Mouse (Mus musculus) hindbrain, embryonic 12.5 days (tissue): ENCODE data around the gene Resp18. TPM values are rescaled to one million over a fixed set of nuclear protein-coding genes. Genes with fewer than 3 reads are reported as not detected.
"Not testable (repeated sequence)": the region's sequence is repeated elsewhere in the genome, so short reads cannot be mapped to it uniquely, and the experiment has no call there.

ENCODE experiments used
- ATAC-seq: fragments of 200-750 bp; cut with Nextera tagmentation; 2 replicates; pipeline ENCODE4 v1.8.0; 2017; ENCODE audit warnings: moderate TSS enrichment; ENCODE audit not compliant: low FRiP score
- H3K27ac ChIP-seq: fragments of 300-500 bp; sonication (generic); 2 replicates; pipeline ENCODE4 v1.5.1; 2016; ENCODE audit warnings: mild to moderate bottlenecking
- H3K27me3 ChIP-seq: fragments of 300-500 bp; sonication (generic); 2 replicates; pipeline ENCODE4 v1.6.1; 2016; ENCODE audit warnings: mild to moderate bottlenecking
- H3K36me3 ChIP-seq: fragments of 300-500 bp; sonication (generic); 2 replicates; pipeline ENCODE4 v1.6.1; 2016; ENCODE audit warnings: mild to moderate bottlenecking
- H3K4me1 ChIP-seq: fragments of 300-500 bp; sonication (generic); 2 replicates; pipeline ENCODE4 v1.6.1; 2016
- H3K4me2 ChIP-seq: fragments of 300-500 bp; sonication (generic); replicated peaks from 2 replicates; pipeline ENCODE4 v1.6.1; 2016; ENCODE audit warnings: mild to moderate bottlenecking
- H3K4me3 ChIP-seq: fragments of 300-500 bp; sonication (generic); 2 replicates; pipeline ENCODE4 v1.5.1; 2016; ENCODE audit warnings: mild to moderate bottlenecking
- H3K9ac ChIP-seq: fragments of 300-500 bp; sonication (generic); 2 replicates; pipeline ENCODE4 v1.6.1; 2016; ENCODE audit warnings: mild to moderate bottlenecking, moderate library complexity
- H3K9me3 ChIP-seq: fragments of 300-500 bp; sonication (generic); replicated peaks from 2 replicates; pipeline ENCODE4 v1.6.1; 2016; ENCODE audit warnings: mild to moderate bottlenecking
- WGBS: fragments of 180-500 bp; shearing (Covaris S2); methylation state at CpG from one replicate; pipeline ENCODE4 v1.1.7; 2016; 5-methylcytosine and 5-hydroxymethylcytosine counted together
- polyA plus RNA-seq: library from polyadenylated mRNA; unstranded; fragments of >200 nt; fragmentation: Nextera tagmentation; extraction: Ambion mirVana; gene quantifications from 2 replicates; pipeline ENCODE4 v1.2.1, GENCODE M21; 2016

The Resp18 gene
- polyA plus RNA-seq, 1 experiment from 2014 or later: 56.8 TPM

- WGBS: 72% methylated on average over 16 of the region's 16 CpGs
- H3K4me3 ChIP-seq: no peak overlapping the region
- peak overlapping the region; percentile 1; the same call in 1 of the 2 replicates for H3K9ac ChIP-seq
- H3K4me1 ChIP-seq: peaks cover 21% of the 10 kb centered on the region
- H3K27me3 ChIP-seq: peaks cover 2% of the 10 kb centered on the region; the same call in 1 of the 2 replicates
- H3K36me3 ChIP-seq: peaks cover 13% of the 10 kb centered on the region
- H3K4me2 ChIP-seq: no peak overlapping the region
- H3K27ac ChIP-seq: no peak overlapping the region
- H3K9me3 ChIP-seq: no peaks in the 10 kb centered on the region
- ATAC-seq: no peak
These were observed 30.9 kb downstream of the Resp18 start for GRCm38 (mm10) chr1:75247071-75247930.

- Histone ChIP-seq H3K4me2 (no peak overlapping the region), H3K4me1 (peaks cover 11% of the 10 kb centered on the region), H3K27ac (no peak overlapping the region), H3K4me3 (no peak overlapping the region), H3K9me3 (no peaks in the 10 kb centered on the region), H3K9ac (no peak overlapping the region), H3K27me3 (no peaks in the 10 kb centered on the region), H3K36me3 (peaks cover 31% of the 10 kb centered on the region)
- 13% methylated on average over 4 of the region's 4 CpGs for WGBS
- peak; percentile 47; the same call in 1 of the 2 replicates for ATAC-seq
These were observed 33.4 kb downstream of the Resp18 start for GRCm38 (mm10) chr1:75244836-75245235.

GRCm38 (mm10) chr1:75244175-75244826 lies 33.9 kb downstream of the Resp18 start:
- H3K9me3 ChIP-seq: no peaks in the 10 kb centered on the region
- H3K9ac ChIP-seq: no peak overlapping the region
- peaks cover 11% of the 10 kb centered on the region for H3K4me1 ChIP-seq
- WGBS: 87% methylated on average over 12 of the region's 12 CpGs
- H3K27me3 ChIP-seq: no peaks in the 10 kb centered on the region
- ATAC-seq: no peak
- no peak overlapping the region for H3K4me2 ChIP-seq
- H3K27ac ChIP-seq: no peak overlapping the region
- peaks cover 36% of the 10 kb centered on the region for H3K36me3 ChIP-seq
- no peak overlapping the region for H3K4me3 ChIP-seq

DNA sequence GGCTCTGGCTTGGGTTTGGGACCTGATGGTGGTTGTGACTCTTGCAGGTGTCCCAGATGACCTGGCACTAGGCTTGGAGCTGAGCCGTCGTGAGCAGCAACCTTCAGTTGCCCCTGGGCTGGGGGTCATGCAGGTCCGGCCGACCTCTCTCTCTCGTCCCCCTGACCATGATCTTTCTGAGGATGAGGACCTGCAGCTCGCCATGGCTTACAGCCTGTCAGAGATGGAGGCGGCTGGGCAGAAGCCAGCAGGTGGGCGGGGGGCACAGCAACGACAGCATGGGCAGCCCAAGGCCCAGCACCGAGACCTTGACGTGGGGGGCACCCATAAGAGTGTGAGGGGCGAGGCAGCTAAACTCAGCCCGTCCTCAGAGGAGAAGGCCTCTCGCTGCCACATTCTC lies 34.8 kb downstream of the Resp18 start:
- Histone ChIP-seq H3K4me2 (no peak overlapping the region), H3K27ac (no peak overlapping the region), H3K36me3 (peaks cover 40% of the 10 kb centered on the region), H3K4me3 (no peak overlapping the region), H3K9ac (no peak overlapping the region), H3K27me3 (no peaks in the 10 kb centered on the region), H3K4me1 (peaks cover 11% of the 10 kb centered on the region), H3K9me3 (no peaks in the 10 kb centered on the region)
- ATAC-seq: no peak
- WGBS: 93% methylated on average over 14 of the region's 14 CpGs

DNA sequence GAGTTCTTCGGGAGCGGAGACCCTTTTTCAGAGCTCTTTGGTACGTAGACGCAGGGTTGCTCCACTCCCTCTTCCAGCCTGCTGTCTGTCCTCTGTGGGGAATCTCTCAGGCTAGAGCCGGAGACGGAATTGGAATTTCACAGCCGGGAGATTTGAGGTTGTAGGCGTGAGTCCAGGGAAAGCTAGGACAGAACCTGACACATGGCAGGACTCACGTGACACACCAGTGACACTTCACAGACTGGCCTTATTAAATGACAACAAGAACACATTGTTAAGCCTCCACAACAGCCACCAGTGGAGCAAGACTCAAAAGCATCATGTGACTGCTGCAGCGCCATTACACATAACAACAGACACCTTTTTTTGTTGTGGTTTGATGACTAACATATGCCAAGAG lies 38.6 kb downstream of the Resp18 start:
- no peak overlapping the region for H3K9ac ChIP-seq
- H3K4me3 ChIP-seq: no peak overlapping the region
- no peak overlapping the region for H3K27ac ChIP-seq
- peaks cover 19% of the 10 kb centered on the region for H3K4me1 ChIP-seq
- no peaks in the 10 kb centered on the region for H3K9me3 ChIP-seq
- H3K27me3 ChIP-seq: no peaks in the 10 kb centered on the region
- no peak overlapping the region for H3K4me2 ChIP-seq
- H3K36me3 ChIP-seq: peaks cover 40% of the 10 kb centered on the region
- 86% methylated on average over 10 of the region's 10 CpGs for WGBS
- no peak for ATAC-seq

DNA sequence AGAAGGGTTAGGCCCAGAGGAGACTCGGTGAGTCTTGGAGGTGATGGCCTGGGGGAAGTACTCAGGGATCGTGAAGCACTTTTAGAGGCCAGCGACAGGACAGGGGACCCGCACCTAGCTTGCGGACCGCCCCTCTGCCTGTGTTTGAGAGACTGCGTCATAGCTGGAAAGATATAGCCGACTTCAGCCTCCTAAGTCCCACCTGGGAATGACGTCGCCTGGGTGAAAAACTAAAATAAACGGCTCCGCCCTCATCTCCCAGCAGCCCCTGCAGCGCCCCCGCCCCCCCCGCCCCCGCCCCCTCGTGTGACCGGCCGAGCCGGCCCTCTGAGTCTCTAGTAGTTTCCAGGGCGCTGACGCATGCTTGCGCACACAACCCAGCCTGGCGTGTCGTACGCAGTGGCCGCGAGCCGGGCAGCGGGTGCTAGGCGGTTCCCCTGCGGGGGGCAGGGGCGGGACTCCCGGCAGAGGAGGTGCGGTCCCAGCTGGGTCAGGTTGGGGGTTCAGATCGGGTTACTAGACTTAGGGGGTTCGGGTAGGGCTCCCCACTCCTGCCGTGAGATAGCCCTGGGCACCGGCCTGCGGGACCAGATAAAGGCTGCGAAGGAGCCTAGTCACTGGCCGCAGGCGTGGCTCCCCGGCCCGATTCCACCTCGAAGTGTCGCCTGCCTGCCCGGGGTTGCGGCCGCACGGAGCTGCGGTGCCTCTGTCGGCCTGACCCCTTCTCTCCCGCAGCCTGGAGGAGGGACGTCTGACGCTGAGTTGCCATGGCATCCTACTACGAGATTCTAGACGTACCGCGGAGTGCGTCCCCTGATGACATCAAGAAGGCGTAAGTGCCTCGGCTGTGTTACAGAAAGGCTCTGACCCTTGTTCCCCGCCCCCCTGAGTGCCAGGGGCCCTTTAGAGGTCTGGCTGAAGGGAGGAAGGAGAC lies 41.8 kb downstream of the Resp18 start, which contains the start of gene Dnajb2:
Dnajb2 (plus strand) TSS at position 290 of the 934 bp plus-strand sequence.
- ATAC-seq: peak; percentile 83
- H3K4me2 ChIP-seq: peak within 1 kb of the TSS; percentile 92
- H3K9ac ChIP-seq: peak within 1 kb of the TSS; percentile 86
- peak within 1 kb of the TSS; percentile 54 for H3K4me3 ChIP-seq
- H3K27ac ChIP-seq: peak within 1 kb of the TSS; percentile 85
- 1% methylated on average over 64 of the region's 64 CpGs for WGBS
- H3K9me3 ChIP-seq: no peaks in the 10 kb centered on the region
- H3K27me3 ChIP-seq: peaks cover 5% of the 10 kb centered on the region
- peaks cover 21% of the 10 kb centered on the region for H3K4me1 ChIP-seq
- H3K36me3 ChIP-seq: peaks cover 21% of the 10 kb centered on the region; the same call in 1 of the 2 replicates

GRCm38 (mm10) chr1:75234606-75235005 lies 43.6 kb downstream of the Resp18 start:
- no peak overlapping the region for H3K4me2 ChIP-seq
- no peak overlapping the region for H3K4me3 ChIP-seq
- H3K36me3 ChIP-seq: peaks cover 7% of the 10 kb centered on the region; the same call in 1 of the 2 replicates
- H3K27me3 ChIP-seq: peaks cover 8% of the 10 kb centered on the region
- peaks cover 21% of the 10 kb centered on the region for H3K4me1 ChIP-seq
- no peak overlapping the region for H3K9ac ChIP-seq
- under 1% methylated on average over 8 of the region's 8 CpGs for WGBS
- no peak overlapping the region for H3K27ac ChIP-seq
- no peaks in the 10 kb centered on the region for H3K9me3 ChIP-seq
- peak; percentile 72 for ATAC-seq

DNA sequence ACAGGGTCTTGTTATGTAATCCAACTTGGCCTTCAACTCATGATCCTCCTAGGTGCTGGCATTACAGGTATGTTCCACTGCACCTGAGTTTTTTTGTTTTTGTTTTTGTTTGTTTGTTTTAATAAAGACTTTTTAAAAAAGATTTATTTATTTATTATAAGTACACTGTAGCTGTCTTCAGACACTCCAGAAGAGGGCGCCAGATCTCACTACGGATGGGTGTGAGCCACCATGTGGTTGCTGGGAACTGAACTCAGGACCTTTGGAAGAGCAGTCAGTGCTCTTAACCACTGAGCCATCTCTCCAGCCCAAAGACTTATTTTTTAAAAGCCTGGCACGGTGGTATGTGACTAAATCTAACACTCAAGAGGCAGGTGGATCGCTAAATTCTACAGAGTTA lies 45.7 kb downstream of the Resp18 start:
- peaks cover 20% of the 10 kb centered on the region for H3K4me1 ChIP-seq
- not testable (repeated sequence) for H3K4me3 ChIP-seq, ATAC-seq, H3K27ac ChIP-seq, H3K9ac ChIP-seq, H3K36me3 ChIP-seq, H3K27me3 ChIP-seq, H3K4me2 ChIP-seq, H3K9me3 ChIP-seq
- 70% methylated on average over 4 of the region's 4 CpGs for WGBS

GRCm38 (mm10) chr1:75231664-75232152 lies 46.5 kb downstream of the Resp18 start, which contains the start of gene A630095N17Rik:
TSS of gene A630095N17Rik (minus strand) at chr1:75232102.
- WGBS: 72% methylated on average over 5 of the region's 5 CpGs
- Histone ChIP-seq H3K4me1 (peaks cover 12% of the 10 kb centered on the region; the same call in 1 of the 2 replicates), H3K27ac (no peak within 1 kb of the TSS), H3K4me3 (no peak within 1 kb of the TSS), H3K9ac (no peak within 1 kb of the TSS), H3K36me3 (no peaks in the 10 kb centered on the region), H3K9me3 (no peaks in the 10 kb centered on the region), H3K27me3 (peaks cover 8% of the 10 kb centered on the region), H3K4me2 (no peak within 1 kb of the TSS)
- no peak for ATAC-seq

- Histone ChIP-seq H3K4me1 (peaks cover 12% of the 10 kb centered on the region; the same call in 1 of the 2 replicates), H3K27me3 (peaks cover 8% of the 10 kb centered on the region), H3K9ac (no peak overlapping the region), H3K9me3 (no peaks in the 10 kb centered on the region), H3K27ac (no peak overlapping the region), H3K4me2 (no peak overlapping the region), H3K36me3 (no peaks in the 10 kb centered on the region), H3K4me3 (no peak overlapping the region)
- no peak for ATAC-seq
- 77% methylated on average over 4 of the region's 4 CpGs for WGBS
These were observed 47.0 kb downstream of the Resp18 start for GRCm38 (mm10) chr1:75231224-75231623.

- Histone ChIP-seq H3K36me3 (no peaks in the 10 kb centered on the region), H3K9me3 (no peaks in the 10 kb centered on the region), H3K9ac (no peak overlapping the region), H3K4me1 (peaks cover 7% of the 10 kb centered on the region; the same call in 1 of the 2 replicates), H3K27ac (no peak overlapping the region), H3K4me2 (no peak overlapping the region), H3K4me3 (no peak overlapping the region), H3K27me3 (peaks cover 8% of the 10 kb centered on the region)
- no peak for ATAC-seq
- WGBS: 75% methylated on average over 7 of the region's 7 CpGs
These were observed 47.8 kb downstream of the Resp18 start for GRCm38 (mm10) chr1:75230335-75230994.
